Mouse (Mus musculus) olfactory bulb, adult 2 months (tissue): Measurements from ENCODE around the gene Ngdn.

Source experiments
- CTCF ChIP-seq: fragments of 200-500 bp; IDR thresholded peaks from 2 replicates; pipeline ENCODE4 v1.5.1; 2012; ENCODE audit warnings: low read depth, mild to moderate bottlenecking, low read length, moderate library complexity; ENCODE audit not compliant: insufficient read depth
- POLR2A ChIP-seq: fragments of 200-500 bp; IDR thresholded peaks from 2 replicates; pipeline ENCODE4 v1.6.1; 2012; ENCODE audit warnings: mild to moderate bottlenecking, low read depth, low read length, moderate library complexity; ENCODE audit not compliant: insufficient read depth

DNA sequence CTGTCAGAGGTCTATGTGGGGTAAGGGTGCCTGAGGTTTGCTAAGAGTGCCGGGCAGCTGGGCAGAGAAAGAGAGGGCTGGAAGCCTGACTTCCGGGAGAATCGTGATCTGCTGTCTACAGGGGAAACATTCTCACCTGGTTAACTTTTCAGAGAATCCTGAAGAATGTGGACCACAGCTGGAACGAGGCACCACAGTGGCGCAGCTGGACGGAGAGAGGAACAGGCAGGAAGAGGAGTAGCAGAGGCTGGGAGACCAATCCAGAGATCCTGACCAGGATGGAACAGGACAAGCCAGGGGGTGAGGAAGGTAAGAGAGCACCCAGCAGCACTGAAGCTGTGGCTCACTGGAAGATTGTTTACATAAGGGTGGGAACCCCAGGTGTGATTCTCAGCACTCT, 49.6 kb upstream of the Ngdn start:
- TF ChIP-seq POLR2A: no peak
- TF ChIP-seq CTCF: no peak
